Mouse (Mus musculus) embryonic facial prominence, embryonic 10.5 days (tissue): ENCODE measurements at regions not wholly inside any gene's neighbourhood (a gene's known extent, or its start where the extent isn't known, plus 50 kb on each side); places are given as distances from the start of the nearest gene placed in this dataset.

ENCODE experiments used
- DNase-seq: peaks from one replicate; pipeline ENCODE4 v3.0.0-alpha.2; 2017; ENCODE audit warnings: low spot score
- H3K27ac ChIP-seq: fragments of 300-500 bp; sonication (generic); replicated peaks from 2 replicates; pipeline ENCODE4 v1.5.1; 2016; ENCODE audit warnings: mild to moderate bottlenecking
- H3K27me3 ChIP-seq: fragments of 300-500 bp; sonication (generic); replicated peaks from 2 replicates; pipeline ENCODE4 v1.6.1; 2016; ENCODE audit warnings: low read depth, mild to moderate bottlenecking; ENCODE audit not compliant: poor library complexity, severe bottlenecking
- H3K36me3 ChIP-seq: fragments of 300-500 bp; sonication (generic); replicated peaks from 2 replicates; pipeline ENCODE4 v1.6.1; 2016; ENCODE audit warnings: mild to moderate bottlenecking, moderate library complexity
- H3K4me1 ChIP-seq: fragments of 300-500 bp; sonication (generic); 2 replicates; pipeline ENCODE4 v1.6.1; 2016
- H3K4me3 ChIP-seq: fragments of 300-500 bp; sonication (generic); 2 replicates; pipeline ENCODE4 v1.5.1; 2016; ENCODE audit warnings: mild to moderate bottlenecking, moderate library complexity
- H3K9me3 ChIP-seq: fragments of 300-500 bp; sonication (generic); 2 replicates; pipeline ENCODE4 v1.6.1; 2016; ENCODE audit warnings: mild to moderate bottlenecking
- WGBS: fragments of 180-500 bp; shearing (Covaris S2); methylation state at CpG from one replicate; pipeline ENCODE4 v1.1.7; 2016; 5-methylcytosine and 5-hydroxymethylcytosine counted together

DNA sequence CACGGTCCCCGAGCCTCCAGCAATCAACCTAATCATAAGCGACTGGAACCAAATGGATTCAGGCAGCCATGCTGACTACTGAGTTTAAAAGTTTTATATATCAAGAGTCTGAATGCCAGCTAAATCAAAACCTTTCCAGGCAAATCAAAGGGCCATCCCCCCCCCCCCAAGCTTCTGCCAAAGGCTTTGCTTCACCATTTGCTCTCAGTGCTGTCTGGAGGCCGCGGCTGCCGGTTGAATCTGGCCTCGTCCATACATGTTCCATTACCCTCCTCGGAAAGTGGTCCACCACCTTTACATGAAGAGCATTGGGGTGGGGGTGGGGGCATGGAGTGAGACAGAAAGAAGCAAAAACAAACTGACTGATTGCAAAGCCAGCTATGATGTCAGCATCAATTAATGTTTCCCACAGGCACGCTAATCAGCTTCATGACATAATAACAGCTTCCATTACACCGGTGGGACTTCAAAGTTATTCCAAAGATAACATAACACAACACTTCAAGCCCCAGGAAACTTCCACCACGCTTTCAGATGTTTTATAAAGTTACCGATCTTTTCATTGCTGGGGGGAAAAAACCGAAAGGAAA is 116.6 kb upstream of the Irx5 start:
- Histone ChIP-seq H3K9me3 (no peaks in the 10 kb centered on the region), H3K27me3 (peaks cover 37% of the 10 kb centered on the region), H3K36me3 (no peaks in the 10 kb centered on the region), H3K4me1 (peaks cover 25% of the 10 kb centered on the region), H3K27ac (peak overlapping the region; percentile 48; the same call in 1 of the 2 replicates), H3K4me3 (no peak overlapping the region)
- peak; percentile 72 for DNase-seq
- WGBS: 59% methylated on average over 13 of the region's 13 CpGs

DNA sequence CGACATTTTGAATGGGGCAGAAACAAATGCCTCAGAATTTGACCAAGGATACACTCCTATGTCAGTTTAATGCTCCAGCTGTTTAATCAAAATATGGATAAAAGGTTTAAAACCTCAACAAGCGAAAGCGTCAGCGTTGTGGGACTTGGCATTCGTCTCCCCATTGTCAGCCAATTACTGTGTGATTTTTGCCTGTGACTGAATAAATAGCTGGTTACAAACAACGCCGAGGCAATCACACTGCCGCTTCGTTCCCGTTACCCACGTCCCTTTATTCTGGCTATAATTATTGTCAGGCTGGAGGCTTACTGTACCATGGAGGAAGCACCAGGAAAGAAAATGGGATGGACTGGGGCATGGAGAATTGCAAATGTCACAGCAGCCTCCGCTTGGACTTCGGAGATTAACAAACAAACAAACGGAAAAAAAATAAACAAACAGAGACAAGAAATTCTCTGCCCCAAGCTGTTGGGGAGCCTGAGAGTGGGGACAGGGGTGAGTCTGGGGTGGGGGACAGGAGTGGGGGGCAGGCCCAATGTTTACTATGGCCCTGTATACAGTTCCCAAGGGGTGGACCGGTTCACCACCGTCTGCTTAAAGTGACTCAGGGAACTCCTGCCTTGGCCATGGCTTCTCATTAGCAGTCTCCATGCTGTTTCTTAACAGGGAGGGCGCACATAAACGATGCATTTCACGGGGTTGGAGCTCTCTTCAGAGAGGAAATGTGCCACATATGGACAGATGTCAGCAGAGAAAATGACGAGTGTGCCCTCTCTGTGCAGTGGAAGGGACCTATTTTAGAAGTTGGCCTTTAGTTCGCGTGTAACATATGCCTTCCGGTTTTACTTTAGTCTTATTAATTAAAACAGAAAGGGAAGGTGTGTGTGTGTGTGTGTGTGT is 125.8 kb upstream of the Irx5 start:
- WGBS: 69% methylated on average over 23 of the region's 23 CpGs
- Histone ChIP-seq H3K4me1 (peaks cover 7% of the 10 kb centered on the region), H3K27ac (no peak overlapping the region), H3K4me3 (no peak overlapping the region), H3K36me3 (no peaks in the 10 kb centered on the region), H3K9me3 (no peaks in the 10 kb centered on the region), H3K27me3 (0 out of 2 replicates have a peak, but pooled peaks cover 4% of the 10 kb centered on the region)
- DNase-seq: no peak

DNA sequence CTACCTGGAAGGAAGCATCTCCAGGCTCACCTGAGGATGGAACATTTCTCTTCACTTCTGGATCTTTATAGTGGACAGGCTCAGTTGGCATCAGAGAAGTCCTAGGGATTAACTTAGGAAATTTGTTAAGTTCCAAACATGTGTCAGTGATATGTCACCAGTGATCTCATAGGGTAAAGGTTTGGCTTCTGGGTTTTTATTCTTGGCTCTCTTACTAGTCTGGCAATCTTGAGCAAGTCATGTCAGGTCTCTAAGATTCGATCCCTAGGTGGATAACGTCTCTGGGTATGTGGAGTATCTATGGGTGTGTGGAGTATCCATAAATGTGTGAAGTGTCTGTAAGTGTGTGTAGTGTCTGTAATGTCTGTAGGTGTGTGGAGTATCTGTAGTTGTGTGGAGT is 127.9 kb upstream of the Irx5 start:
- no peak overlapping the region for H3K27ac ChIP-seq
- 0 out of 2 replicates have a peak, but pooled peaks cover 4% of the 10 kb centered on the region for H3K27me3 ChIP-seq
- whole genome bisulfite sequencing: 94% methylated on average over 2 of the region's 2 CpGs
- peaks cover 7% of the 10 kb centered on the region for H3K4me1 ChIP-seq
- no peak for DNase-seq
- H3K4me3 ChIP-seq: no peak overlapping the region
- peaks cover 6% of the 10 kb centered on the region; the same call in 1 of the 2 replicates for H3K9me3 ChIP-seq
- H3K36me3 ChIP-seq: no peaks in the 10 kb centered on the region

DNA sequence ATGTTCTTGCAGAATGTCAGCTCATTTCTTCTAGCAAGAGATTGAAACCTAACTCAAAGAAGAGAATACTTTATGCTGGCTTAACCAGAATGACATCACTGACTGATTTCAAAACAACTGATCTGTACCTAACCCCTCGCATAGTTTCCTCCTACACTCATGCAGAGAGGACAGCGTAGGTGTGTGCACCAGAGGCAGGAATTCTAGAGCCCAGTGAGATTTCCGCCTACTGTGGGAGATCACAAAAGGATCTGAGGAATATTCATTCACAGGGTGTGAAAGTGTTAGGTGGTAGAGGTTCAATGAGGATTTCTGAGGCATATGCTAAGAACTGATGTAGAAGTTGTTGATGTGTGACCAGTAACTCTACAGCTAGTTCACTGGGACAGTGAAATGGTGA is 132.5 kb upstream of the Irx5 start:
- H3K27me3 ChIP-seq: no peaks in the 10 kb centered on the region
- H3K4me1 ChIP-seq: no peaks in the 10 kb centered on the region
- no peaks in the 10 kb centered on the region for H3K36me3 ChIP-seq
- H3K9me3 ChIP-seq: peaks cover 6% of the 10 kb centered on the region; the same call in 1 of the 2 replicates
- H3K27ac ChIP-seq: no peak overlapping the region
- DNase-seq: no peak
- 89% methylated on average over 3 of the region's 3 CpGs for WGBS
- no peak overlapping the region for H3K4me3 ChIP-seq

DNA sequence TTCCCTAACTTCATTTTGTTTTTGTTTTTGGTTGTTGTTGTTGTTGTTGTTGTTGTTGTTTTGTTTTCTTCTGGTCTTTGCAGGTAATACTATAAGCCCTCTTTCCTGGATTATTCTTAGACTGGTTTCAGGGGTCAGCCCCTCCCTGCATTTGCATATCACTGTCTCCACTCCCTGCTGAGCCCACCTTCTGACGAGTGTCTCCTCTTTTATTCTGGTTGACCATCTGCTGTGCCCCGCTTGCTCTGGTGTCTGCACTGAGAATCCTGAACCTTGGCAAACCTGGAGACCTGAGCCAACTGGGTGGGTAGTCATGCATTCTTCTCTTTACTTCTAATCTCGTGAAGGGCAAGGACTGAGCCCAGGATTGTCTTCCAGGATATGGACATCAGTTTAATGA is 134.4 kb upstream of the Irx5 start:
- no peak for DNase-seq
- Histone ChIP-seq H3K9me3 (peaks cover 6% of the 10 kb centered on the region; the same call in 1 of the 2 replicates), H3K27ac (no peak overlapping the region), H3K4me3 (no peak overlapping the region), H3K4me1 (no peaks in the 10 kb centered on the region), H3K27me3 (no peaks in the 10 kb centered on the region), H3K36me3 (no peaks in the 10 kb centered on the region)
- WGBS: 54% methylated on average over 3 of the region's 3 CpGs

DNA sequence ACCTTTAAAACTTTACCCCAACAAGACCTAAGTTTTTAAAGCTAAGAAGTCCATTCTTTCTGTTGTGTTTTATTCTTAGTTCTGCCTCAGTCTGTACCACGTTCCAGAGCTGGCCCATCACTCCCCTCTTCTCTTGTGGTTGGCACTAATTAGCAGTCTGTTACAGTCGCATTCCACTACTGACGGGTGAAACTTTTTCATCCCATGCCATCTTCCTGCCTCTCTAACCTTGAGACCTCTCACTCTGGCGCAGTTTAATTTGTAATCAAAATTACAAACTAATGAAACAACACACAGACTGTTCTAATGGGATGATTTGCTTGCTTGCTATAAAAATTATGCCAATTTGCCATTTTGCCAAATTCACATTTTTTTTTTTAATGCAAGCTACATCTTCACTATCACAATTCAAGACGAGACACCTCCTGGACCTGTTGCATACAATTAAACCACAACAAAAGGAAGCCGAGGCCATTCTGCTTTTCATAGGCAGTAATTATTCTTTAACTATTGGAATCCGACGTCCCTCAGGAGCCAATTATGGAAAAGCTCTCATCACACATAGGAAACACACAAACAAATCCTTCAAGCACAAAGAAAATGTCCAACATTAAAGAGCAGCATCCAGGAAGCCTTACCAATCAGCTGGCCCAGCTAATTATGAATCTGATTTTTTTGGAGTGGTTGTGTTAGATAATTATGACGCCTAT is 138.1 kb upstream of the Irx5 start:
- H3K4me1 ChIP-seq: peaks cover 9% of the 10 kb centered on the region
- H3K4me3 ChIP-seq: no peak overlapping the region
- H3K36me3 ChIP-seq: no peaks in the 10 kb centered on the region
- peaks cover 16% of the 10 kb centered on the region; the same call in 1 of the 2 replicates for H3K27me3 ChIP-seq
- H3K9me3 ChIP-seq: no peaks in the 10 kb centered on the region
- WGBS: 74% methylated on average over 9 of the region's 9 CpGs
- DNase-seq: no peak
- H3K27ac ChIP-seq: no peak overlapping the region

DNA sequence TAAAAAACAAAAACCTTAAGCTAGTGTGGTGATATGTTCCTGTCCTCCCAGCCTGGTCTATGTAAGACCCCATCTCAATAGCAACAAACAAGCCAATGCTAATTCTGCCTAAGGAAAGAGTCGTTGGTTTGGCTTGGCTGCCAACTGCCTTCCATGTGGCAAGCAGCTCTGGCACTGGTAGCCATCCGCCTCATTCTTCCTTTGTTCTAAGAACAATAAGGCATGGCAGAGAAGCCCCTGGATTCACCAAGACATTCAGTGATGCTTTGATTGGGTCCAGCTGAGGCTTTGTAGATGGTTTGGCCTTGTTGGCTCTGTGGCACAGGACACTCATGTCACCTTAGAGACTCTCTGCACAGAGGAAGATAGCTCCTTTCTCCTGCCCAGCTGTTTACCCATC is 139.9 kb upstream of the Irx5 start:
- 77% methylated on average over 2 of the region's 2 CpGs for WGBS
- DNase-seq: no peak
- peaks cover 29% of the 10 kb centered on the region; the same call in 1 of the 2 replicates for H3K27me3 ChIP-seq

DNA sequence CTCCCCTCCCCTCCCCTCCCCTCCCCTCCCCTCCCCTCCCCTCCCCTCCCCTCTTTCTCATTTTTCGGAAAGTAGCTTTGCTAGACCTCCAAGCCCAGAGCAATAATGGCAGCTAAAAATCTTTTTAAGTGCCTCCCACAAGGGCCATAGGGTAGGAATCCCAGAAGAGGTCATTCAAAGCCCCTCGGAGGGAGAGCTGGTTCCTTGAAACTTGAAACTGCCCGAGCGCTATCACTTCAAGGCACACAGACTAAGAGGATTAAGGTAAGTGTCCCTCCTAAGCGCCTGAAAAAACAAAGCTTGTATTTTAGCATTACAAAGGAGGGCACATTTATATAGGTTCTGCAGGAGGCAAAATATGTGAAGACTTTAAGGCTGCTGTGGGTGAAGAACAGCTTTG is 141.2 kb upstream of the Irx5 start:
- Histone ChIP-seq H3K4me1 (peaks cover 9% of the 10 kb centered on the region), H3K27me3 (peaks cover 37% of the 10 kb centered on the region; the same call in 1 of the 2 replicates), H3K4me3 (no peak overlapping the region), H3K27ac (peak overlapping the region; percentile 30; the same call in 1 of the 2 replicates), H3K9me3 (no peaks in the 10 kb centered on the region), H3K36me3 (no peaks in the 10 kb centered on the region)
- DNase-seq: peak; percentile 55
- whole genome bisulfite sequencing: 4% methylated on average over 5 of the region's 5 CpGs

More for the DNA sequence above, 139.9 kb upstream of the Irx5 start:
- Histone ChIP-seq H3K36me3 (no peaks in the 10 kb centered on the region), H3K27ac (no peak overlapping the region), H3K4me3 (no peak overlapping the region), H3K9me3 (no peaks in the 10 kb centered on the region), H3K4me1 (peaks cover 9% of the 10 kb centered on the region)

DNA sequence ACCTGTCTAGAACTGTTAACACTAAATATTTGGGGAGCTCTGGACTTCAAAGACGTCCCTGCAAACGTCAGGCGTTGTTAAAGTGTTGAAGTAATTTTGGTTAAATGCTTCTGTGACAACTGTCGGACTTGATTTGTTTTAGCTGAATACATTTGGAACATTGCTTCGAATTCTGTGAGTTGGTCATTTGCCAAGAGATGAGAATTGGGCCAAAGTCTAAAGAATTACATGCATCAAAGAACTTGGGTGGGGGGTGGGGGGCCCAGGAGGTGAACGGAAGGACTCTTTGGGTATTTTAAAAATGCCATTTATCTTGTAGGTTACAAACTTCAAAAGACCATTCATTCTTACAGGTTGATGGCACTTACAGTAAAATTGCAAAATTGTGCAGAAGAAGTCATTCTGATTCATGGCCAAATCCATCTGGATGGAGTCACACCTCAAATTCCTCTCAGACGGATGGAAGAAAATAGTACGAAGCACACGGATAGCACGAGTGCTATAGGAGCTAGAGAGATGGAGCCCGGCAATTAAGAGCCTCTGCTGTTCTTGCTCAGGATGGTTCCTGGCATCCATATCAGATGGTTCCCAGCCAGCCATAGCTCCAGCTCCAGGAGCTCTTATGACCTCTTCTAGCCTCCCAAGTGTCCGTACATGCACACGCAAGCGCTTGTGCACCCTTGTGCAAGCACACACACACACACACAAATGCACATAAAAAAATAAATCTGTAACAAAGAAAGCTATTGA is 144.5 kb upstream of the Irx5 start:
- 83% methylated on average over 14 of the region's 14 CpGs for WGBS
- Histone ChIP-seq H3K36me3 (no peaks in the 10 kb centered on the region), H3K27me3 (peaks cover 49% of the 10 kb centered on the region), H3K4me3 (no peak overlapping the region), H3K27ac (no peak overlapping the region), H3K4me1 (peaks cover 9% of the 10 kb centered on the region), H3K9me3 (no peaks in the 10 kb centered on the region)
- no peak for DNase-seq

DNA sequence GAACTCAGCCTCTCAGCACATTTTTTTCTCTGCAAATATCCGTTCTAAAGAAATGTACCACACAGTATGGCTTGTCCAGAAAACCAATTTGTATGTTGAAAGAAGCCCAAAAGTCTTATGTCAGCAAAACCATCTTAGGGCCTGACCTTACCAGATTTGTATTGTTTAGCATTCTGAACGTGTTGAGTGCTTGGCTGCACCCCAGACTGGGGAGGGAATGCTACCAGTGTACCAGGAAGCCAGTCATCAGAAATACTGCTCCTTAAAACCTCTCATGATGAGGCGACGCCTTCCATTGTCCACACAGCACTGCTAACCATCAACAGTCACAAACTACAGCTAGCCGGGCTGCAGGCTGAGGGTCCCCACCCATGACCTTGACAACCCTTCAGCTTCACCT is 148.3 kb upstream of the Irx5 start:
- DNase-seq: no peak
- no peaks in the 10 kb centered on the region for H3K9me3 ChIP-seq
- H3K36me3 ChIP-seq: no peaks in the 10 kb centered on the region
- 74% methylated on average over 5 of the region's 5 CpGs for WGBS
- peaks cover 18% of the 10 kb centered on the region for H3K4me1 ChIP-seq
- no peak overlapping the region for H3K27ac ChIP-seq
- no peak overlapping the region for H3K4me3 ChIP-seq
- H3K27me3 ChIP-seq: peaks cover 58% of the 10 kb centered on the region

DNA sequence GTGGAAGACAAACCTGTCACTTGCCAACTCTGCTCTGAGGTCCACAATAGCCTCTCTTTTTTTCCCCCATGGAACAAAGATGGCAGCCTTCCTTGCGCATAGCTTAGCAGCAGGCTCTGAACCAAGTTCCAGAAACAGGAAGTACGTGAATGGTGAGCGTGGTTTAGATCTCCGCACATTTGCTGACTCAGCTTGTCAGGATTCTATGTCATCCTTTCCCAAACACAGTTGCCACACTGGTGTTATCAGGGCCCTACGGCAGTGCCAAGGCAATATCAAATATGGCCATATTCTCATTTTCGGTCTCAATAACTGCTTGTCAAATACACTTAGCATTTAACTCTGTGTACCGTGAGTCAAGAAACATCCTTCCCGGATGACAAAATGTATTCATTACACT is 161.8 kb upstream of the Irx5 start:
- Histone ChIP-seq H3K27ac (no peak overlapping the region), H3K4me3 (no peak overlapping the region), H3K4me1 (peaks cover 11% of the 10 kb centered on the region), H3K9me3 (no peaks in the 10 kb centered on the region), H3K36me3 (no peaks in the 10 kb centered on the region), H3K27me3 (no peaks in the 10 kb centered on the region)
- DNase-seq: no peak
- 94% methylated on average over 8 of the region's 8 CpGs for WGBS

DNA sequence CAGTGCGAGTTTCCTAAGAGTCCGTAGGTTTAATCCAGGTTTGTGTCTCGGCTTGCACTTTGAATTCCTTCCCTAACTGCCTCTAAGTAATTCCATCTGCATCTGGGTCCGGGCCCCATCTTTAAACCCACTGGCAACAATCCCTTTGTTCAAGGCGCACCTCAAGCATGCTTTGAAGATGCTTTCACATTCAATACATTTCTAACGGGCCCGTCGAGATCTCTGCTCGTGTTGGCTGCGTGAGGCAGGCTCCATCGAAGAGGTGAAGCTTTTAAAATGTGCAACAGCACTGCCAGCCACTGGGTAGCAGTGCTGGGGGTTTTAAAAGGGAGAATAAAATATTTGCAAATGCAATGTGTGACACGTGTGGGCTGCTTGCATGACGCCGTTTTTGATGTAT is 163.4 kb upstream of the Irx5 start:
- WGBS: 48% methylated on average over 14 of the region's 14 CpGs
- H3K4me3 ChIP-seq: no peak overlapping the region
- peak; percentile 50 for DNase-seq
- H3K36me3 ChIP-seq: no peaks in the 10 kb centered on the region
- peak overlapping the region; percentile 67 for H3K27ac ChIP-seq
- peaks cover 11% of the 10 kb centered on the region for H3K4me1 ChIP-seq
- no peaks in the 10 kb centered on the region for H3K9me3 ChIP-seq
- no peaks in the 10 kb centered on the region for H3K27me3 ChIP-seq
